Mouse (Mus musculus) ES-Bruce4 (cell line): ENCODE results near the gene Ccl20. TPM values are rescaled to one million over a fixed set of nuclear protein-coding genes. Genes with fewer than 3 reads are reported as not detected.

Source experiments
- H3K27ac ChIP-seq: 2 replicates; pipeline ENCODE4 v1.5.1; 2012; ENCODE audit warnings: low read length, inconsistent platforms; ENCODE audit not compliant: insufficient read depth
- H3K27me3 ChIP-seq: 2 replicates; pipeline ENCODE4 v1.6.1; 2012; ENCODE audit warnings: mild to moderate bottlenecking, low read length, inconsistent platforms; ENCODE audit not compliant: control insufficient read depth, poor library complexity, insufficient read depth, severe bottlenecking
- H3K36me3 ChIP-seq: 2 replicates; pipeline ENCODE4 v1.6.1; 2012; ENCODE audit warnings: inconsistent platforms, mild to moderate bottlenecking, low read length, moderate library complexity; ENCODE audit not compliant: control insufficient read depth, poor library complexity, insufficient read depth, severe bottlenecking
- H3K4me1 ChIP-seq: one replicate; pipeline ENCODE4 v1.8.1; 2011; ENCODE audit warnings: low read length; ENCODE audit not compliant: control insufficient read depth, insufficient read depth
- H3K4me3 ChIP-seq: 2 replicates; pipeline ENCODE4 v1.5.1; 2011; ENCODE audit warnings: low read depth, mild to moderate bottlenecking, low read length
- H3K9ac ChIP-seq: 2 replicates; pipeline ENCODE4 v1.6.1; 2012; ENCODE audit warnings: low read depth, mild to moderate bottlenecking, inconsistent platforms; ENCODE audit not compliant: poor library complexity, severe bottlenecking
- H3K9me3 ChIP-seq: replicated peaks from 2 replicates; pipeline ENCODE4 v1.6.1; 2012; ENCODE audit warnings: mild to moderate bottlenecking, low read length, inconsistent platforms; ENCODE audit not compliant: control insufficient read depth, poor library complexity, insufficient read depth, severe bottlenecking
- CTCF ChIP-seq: IDR thresholded peaks from one replicate; pipeline ENCODE4 v1.8.1; 2011; ENCODE audit warnings: low read depth, low read length
- EP300 ChIP-seq: IDR thresholded peaks from 2 replicates; pipeline ENCODE4 v1.6.1; 2011; ENCODE audit warnings: low read depth, low read length; ENCODE audit not compliant: insufficient read depth
- POLR2A ChIP-seq: IDR thresholded peaks from one replicate; pipeline ENCODE4 v1.8.1; 2011; ENCODE audit warnings: low read length; ENCODE audit not compliant: insufficient read depth
- polyA plus RNA-seq: library from polyadenylated mRNA; stranded (reverse); fragments of >200 nt; gene quantifications from 2 replicates; pipeline ENCODE4 v1.2.4, GENCODE M21; 2011; ENCODE audit warnings: low read depth; ENCODE audit not compliant: missing spikeins, insufficient read depth, insufficient read length

The Ccl20 gene
- polyA plus RNA-seq, 1 experiment = 0.78 TPM

GRCm38 (mm10) chr1:83105464-83105863 is 11.1 kb upstream of the Ccl20 start:
- Histone ChIP-seq H3K4me3 (no peak overlapping the region), H3K4me1 (no peaks in the 10 kb centered on the region), H3K36me3 (no peaks in the 10 kb centered on the region), H3K27ac (no peak overlapping the region), H3K9me3 (no peaks in the 10 kb centered on the region), H3K27me3 (no peaks in the 10 kb centered on the region), H3K9ac (no peak overlapping the region)
- TF ChIP-seq EP300 = no peak
- no peak for TF ChIP-seq POLR2A
- TF ChIP-seq CTCF = no peak

DNA sequence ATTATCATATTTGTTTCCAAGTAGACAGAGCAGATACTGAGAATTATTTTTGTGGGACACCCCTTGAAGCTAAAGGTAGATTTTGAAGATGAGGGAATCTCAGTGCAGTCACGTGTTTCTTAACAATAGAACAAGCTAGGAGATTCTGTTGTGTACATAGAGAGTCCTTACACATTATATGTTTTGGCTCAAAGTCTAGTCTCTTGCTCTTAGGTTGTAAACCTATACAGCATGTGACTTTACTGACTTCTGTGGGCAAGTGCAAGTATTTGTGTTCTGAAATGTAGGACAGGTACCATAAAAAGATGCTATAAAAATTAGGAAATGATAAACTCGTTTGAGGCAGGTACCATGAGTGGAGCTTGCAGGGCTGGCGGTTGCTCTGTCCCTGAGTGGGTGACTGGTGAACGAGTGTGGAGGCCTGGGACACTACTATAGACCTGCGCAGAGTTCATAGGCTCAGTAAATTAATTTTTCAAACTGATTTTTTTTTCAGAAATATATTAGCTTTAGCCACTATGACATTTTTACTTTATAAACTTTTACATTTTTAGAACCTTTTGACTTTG is 9.1 kb upstream of the Ccl20 start:
- Histone ChIP-seq H3K9ac (no peak overlapping the region), H3K27ac (no peak overlapping the region), H3K27me3 (no peaks in the 10 kb centered on the region), H3K9me3 (no peaks in the 10 kb centered on the region), H3K4me1 (no peaks in the 10 kb centered on the region), H3K4me3 (no peak overlapping the region), H3K36me3 (no peaks in the 10 kb centered on the region)
- TF ChIP-seq CTCF (no peak), POLR2A (no peak), EP300 (no peak)

- Histone ChIP-seq H3K27ac (no peak overlapping the region), H3K4me3 (no peak overlapping the region), H3K36me3 (no peaks in the 10 kb centered on the region), H3K4me1 (no peaks in the 10 kb centered on the region), H3K9me3 (no peaks in the 10 kb centered on the region), H3K27me3 (no peaks in the 10 kb centered on the region), H3K9ac (no peak overlapping the region)
- TF ChIP-seq EP300 = no peak
Measured at GRCm38 (mm10) chr1:83110992-83111391, 5.6 kb upstream of the Ccl20 start.

- no peak overlapping the region for H3K4me3 ChIP-seq
- H3K27ac ChIP-seq = no peak overlapping the region
- H3K9ac ChIP-seq = no peak overlapping the region
- H3K36me3 ChIP-seq = no peaks in the 10 kb centered on the region
- TF ChIP-seq EP300 (no peak), CTCF (no peak), POLR2A (no peak)
- no peaks in the 10 kb centered on the region for H3K9me3 ChIP-seq
- no peaks in the 10 kb centered on the region for H3K27me3 ChIP-seq
- no peaks in the 10 kb centered on the region for H3K4me1 ChIP-seq
Measured at GRCm38 (mm10) chr1:83111726-83112125, 4.8 kb upstream of the Ccl20 start.

DNA sequence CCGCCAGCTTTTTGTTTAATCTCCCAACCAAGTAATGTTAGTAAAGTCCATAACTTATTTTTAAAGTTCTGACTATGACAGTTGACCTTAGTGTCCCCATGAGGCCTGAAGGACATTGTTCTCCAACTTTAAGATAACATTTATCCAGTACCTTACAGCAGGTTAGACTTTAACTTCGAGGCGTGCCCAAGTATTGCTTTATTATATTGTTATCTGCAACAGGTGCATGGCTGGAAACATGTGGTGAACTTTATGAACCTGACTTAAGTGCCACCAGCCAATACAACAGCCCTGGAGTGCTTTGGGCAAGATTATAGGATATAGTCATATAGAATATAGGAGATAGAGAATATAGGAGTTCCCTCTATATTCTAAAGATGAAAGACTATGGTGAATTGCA is 651 bp downstream of the Ccl20 start:
- no peak for TF ChIP-seq CTCF
- TF ChIP-seq POLR2A = no peak
- TF ChIP-seq EP300 = no peak
- Histone ChIP-seq H3K4me1 (no peaks in the 10 kb centered on the region), H3K4me3 (no peak overlapping the region), H3K27ac (no peak overlapping the region), H3K27me3 (no peaks in the 10 kb centered on the region), H3K9me3 (no peaks in the 10 kb centered on the region), H3K9ac (no peak overlapping the region), H3K36me3 (no peaks in the 10 kb centered on the region)

GRCm38 (mm10) chr1:83117661-83118060 is 1.1 kb downstream of the Ccl20 start:
- no peaks in the 10 kb centered on the region for H3K36me3 ChIP-seq
- H3K9me3 ChIP-seq = no peaks in the 10 kb centered on the region
- H3K4me1 ChIP-seq = no peaks in the 10 kb centered on the region
- no peak overlapping the region for H3K27ac ChIP-seq
- no peak overlapping the region for H3K9ac ChIP-seq
- H3K27me3 ChIP-seq = no peaks in the 10 kb centered on the region
- no peak for TF ChIP-seq EP300
- no peak for TF ChIP-seq CTCF
- no peak for TF ChIP-seq POLR2A
- no peak overlapping the region for H3K4me3 ChIP-seq
